Mouse (Mus musculus) left cerebral cortex, adult 18-20 months (tissue): ENCODE results near the gene Ap2a1. TPM values are rescaled to one million over a fixed set of nuclear protein-coding genes. Genes with fewer than 3 reads are reported as not detected.
"Not testable (repeated sequence)": the region's sequence is repeated elsewhere in the genome, so short reads cannot be mapped to it uniquely, and the experiment has no call there.

Experiments used
- DNase-seq, 2 experiments: peaks; one replicate each; pipeline ENCODE4 v3.0.0; 2021 to 2022; ENCODE audit warnings: low spot score in 2 of 2, mixed read lengths in 1 of 2
- total RNA-seq, 2 experiments: library from RNA; stranded (reverse); gene quantifications; 2 replicates each; pipeline ENCODE4 v1.2.3; 2021

Gene Ap2a1
- total RNA-seq, 2 experiments from 2014 or later = 328 to 355 TPM

DNA sequence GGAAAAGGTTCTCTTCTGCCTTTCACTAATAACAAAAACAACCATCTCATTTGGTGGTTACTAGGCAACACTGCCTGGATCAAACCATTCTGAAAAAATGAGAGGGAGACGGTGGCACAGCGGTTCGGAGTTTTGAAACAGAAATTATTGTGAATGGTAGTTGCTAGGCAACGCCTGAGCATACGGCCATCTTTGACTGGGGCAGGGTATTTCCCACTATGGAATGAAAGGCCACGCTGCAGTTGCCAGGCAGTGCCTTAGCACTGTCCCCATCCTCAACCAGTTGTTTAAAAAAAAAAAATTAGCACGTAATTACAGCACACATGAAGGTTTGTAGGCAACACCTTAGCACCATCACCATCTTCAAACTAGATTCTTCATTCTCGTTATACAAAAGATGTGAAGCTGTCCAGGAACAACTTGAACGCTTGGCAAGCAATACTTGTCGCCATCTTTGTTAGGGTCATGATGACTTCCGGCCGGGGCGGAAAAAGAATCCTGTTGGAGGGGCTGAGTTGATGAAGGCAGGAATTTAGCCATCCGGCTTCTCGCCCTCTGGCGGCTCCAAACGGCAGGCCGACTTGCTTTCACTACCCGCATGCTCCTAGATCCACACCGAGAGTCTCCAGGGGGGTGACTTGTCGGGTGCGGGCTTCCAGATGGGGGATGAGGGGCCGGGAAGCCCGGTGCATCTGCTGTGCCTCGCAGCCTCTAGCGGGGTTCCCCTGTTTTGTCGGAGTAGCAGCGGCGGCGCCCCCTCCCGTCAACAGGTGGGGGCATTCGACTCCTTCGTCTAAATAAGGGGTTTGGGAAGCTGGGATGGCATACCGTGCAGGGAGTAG is 33.5 kb downstream of the Ap2a1 start, which contains the start of gene Fuz:
Fuz (plus strand) TSS at position 487 of the 842 bp plus-strand sequence.
- peak; percentile 87 to 91 for DNase-seq

DNA sequence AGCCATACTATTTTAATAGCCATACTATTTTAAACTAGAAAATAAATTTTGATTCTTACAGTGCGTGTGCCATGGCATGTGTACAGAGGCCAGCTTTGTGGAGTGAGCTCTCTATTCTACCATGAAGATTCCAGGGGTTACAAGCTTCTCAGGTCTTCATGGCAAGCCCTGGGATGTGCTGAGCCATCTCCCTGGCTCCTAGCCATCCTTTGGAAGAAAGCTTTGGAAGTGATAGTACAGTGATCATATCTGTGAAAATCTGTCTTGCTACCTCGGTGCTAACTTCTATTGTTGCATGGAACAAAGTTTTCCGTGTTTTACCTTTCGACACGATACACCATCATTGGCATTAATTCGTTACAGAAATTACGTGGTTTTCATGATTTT is 34.1 kb downstream of the Ap2a1 start:
- DNase-seq = no peak

DNA sequence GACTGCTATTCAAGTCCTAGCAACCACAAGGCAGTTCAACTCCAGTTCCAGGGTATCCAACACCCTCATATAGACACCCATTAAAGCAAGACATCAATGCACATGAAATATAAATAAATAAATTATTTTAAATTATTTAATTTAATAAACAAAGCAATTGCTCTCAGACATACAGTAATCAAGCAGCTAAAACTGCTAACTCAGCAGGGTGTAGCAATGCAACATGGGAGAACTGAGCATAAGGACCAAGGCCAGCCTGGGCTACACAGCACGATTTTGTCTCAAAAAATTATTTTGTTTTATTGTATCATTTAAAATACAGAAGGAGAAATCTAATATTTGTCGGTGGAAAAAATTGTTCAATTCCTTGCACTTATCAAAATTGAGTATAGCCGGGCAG is 35.1 kb downstream of the Ap2a1 start:
- DNase-seq = no peak

DNA sequence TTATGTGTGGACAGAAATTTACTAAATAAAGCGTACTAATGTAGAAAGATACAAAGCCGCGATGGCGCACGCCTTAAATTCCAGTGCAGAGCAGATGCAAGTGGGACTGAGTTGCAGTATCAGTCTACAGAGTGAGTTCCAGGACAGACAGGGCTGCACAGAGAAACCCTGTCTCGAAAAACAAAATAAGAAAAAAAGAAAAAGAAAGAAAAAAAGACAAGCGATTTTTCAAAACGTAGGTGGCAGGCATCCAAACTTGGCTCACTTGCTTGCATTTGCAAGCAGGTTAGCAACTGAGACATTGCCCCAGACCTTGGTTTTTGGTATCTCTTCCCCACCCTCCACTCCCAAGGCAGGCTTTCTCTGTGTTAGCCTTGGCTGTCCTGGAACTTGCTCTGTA is 36.1 kb downstream of the Ap2a1 start:
- no peak for DNase-seq

DNA sequence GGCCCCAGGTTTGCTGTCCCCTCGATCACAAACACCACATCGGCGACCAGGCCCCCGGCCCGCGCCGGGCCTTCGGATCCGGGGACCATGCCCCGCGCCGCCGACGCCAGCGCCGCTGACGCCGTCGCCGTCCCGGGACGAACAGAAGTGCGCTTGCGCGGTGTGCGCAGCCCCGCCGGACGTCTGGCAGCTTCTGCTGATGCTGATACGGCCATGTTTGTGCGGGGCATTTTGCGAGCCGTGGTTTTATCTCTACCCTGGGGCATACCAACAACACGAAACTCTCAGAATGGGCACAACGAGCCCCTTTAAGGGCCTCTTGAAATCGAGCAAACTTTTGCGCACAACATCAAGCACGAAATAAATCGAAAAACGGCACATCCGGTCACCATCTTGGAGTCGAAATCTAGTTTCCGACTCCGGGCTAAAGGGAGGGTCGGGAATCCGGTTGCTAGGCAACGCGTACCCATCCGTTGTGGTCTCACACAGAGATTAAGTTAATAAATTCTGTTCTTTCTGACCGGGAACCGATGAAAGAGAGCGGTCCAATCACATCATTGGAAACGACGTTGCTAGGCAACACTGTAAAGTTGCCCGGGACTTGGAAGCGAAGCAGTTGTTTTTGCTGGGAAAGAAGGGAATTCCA is 36.9 kb downstream of the Ap2a1 start, which contains the start of gene Med25:
Med25 (minus strand) TSS at position 437 of the 646 bp plus-strand sequence.
- peak; percentile 86 to 90 for DNase-seq

DNA sequence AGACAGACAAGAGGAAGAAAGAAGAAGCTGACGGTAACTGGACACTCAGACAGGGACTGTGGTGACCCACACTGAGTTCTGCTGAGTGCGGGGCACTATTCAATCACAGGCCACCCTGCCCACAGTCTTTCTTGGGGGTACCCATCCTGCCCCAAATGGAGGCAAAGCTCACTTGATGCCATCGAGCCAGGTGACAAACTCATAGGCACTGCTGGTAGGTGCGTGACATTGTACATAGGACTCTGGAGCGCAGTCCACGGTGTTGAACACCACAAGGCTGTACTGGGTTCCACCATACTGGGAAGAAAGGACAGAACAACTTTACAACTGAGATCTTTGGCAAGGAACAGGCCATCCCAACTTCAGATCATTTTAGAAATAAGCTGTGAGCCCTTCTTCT is 37.7 kb downstream of the Ap2a1 start:
- no peak for DNase-seq

DNA sequence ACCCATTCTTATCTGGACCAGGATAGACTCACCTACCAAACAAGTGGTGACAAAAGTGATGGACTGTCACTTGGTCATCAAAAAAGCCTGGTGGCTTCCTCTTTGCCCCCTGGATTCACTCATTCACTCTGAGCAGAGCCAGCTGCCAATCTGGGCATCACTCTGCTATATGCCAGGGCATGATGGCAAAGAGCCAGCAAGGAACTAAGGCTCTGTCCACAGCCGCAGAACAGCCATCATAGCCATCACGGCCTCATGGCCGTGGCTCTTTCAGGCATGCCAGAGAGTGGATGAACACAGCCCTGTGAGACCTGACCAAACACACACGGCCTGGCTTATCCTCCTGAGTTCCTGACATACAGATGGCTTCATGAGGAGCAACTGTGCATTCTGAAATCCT is 38.6 kb downstream of the Ap2a1 start:
- DNase-seq = no peak

DNA sequence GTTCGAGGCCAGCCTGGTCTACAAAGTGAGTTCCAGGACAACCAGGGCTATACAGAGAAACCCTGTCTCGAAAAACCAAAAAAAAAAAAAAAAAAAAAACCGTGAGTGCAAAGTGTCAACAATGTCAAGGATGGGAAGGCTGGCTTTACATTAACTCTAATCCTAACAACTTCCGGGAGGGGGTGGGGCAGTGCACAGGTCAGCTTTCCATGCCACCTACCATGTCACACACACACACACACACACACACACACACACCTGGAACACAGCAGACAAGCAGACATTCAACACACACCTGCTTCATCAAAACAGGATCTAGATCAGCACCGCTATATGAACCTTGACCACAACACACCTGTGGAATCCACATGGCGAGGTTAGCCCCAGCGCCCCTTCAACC is 39.1 kb downstream of the Ap2a1 start:
- no peak for DNase-seq

DNA sequence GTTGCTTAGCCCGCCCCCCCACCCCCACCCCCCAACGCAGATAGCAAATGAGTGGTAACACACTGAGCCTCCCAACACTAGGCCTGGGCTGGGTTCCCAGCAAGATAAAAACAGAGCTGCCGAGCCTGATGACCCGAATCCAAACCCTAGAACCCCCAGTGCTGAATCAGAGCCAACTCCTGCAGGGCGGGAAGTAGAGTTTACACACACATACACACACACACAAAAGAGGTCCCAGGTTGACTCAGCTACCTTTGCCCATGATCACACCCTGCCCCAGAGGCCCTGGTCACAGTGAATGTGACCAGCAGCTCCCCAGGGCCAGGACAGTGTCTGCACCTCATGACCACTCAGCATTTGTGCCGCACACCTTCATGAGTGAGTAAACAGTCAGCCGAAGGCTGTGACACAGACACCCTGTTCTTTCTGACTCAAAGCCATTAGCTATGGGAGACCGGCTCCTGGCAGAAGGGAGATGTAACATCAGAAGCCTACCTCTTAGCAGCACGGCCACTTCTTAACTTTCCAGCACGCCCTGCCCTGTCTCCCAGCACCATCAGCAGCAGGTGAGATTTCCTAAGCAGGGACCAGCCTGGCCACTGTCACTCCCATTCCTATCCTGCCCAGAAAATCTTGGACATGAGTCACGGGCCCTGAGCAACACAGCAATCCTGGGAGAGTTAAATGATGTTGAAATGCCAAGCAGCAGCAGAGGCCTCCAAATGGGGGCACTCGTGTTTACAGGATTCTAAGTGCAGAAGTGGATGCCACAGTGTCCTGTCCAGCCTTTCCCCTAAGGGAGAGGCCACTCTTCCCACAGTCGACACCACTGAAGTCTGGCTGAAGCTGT is 40.8 kb downstream of the Ap2a1 start:
- no peak for DNase-seq

DNA sequence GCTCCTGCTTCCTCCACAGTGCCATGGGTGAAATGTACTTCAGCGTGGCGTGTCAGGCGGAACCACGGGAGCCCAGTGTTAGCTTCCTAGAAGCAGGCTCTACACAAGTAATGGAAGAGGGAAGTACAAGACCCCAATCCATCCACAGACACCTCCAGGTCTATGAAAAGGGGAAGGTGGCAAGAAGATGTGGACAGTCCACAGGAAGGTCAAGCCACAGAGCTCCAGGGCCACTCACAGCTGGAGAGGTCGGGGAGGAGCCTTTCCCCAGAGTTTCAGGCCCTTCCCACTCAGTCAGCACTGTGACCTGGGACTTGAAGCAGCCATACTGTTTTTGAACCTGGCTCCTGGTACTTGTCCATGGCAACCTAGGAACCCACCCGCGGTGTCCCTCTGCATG is 42.3 kb downstream of the Ap2a1 start:
- DNase-seq = no peak

DNA sequence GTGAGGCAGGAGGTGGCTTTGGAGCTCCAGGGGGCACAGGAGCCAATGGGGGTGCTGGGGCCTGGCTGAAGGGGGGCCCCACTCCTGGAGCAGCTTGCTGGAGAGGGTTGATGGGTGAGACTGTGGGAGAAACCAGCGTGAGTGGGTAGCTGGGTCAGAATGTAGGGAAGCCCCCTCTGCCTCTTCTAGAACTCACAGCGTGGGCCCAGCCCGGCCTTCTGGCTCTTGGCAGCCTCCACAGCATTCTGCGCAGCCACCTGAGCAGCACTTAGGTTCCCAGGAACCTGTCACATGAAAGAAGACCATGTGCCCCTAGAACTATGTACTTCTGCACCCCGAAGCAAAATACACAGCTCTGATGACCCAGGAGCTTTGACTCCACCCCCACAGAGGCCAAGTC is 44.7 kb downstream of the Ap2a1 start:
- no peak for DNase-seq

DNA sequence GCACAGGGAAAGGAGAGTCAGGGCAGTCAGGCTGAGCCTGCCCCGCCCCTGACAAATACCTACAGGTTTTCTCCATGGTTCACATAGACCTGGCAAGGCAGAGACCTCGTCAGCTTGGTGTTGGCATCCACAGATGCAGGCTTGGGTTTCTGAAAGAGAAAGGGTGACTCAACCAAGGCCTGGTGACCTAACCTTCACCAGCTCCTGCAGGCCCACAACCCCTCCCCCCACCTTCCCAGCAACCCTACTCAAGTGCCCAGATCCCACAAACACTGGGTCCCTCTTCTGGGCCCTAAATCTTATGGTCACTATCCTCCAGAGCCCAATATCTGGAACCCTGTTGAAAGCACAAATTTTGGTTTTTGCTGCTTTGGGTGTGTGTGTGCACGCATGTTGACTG is 46.3 kb downstream of the Ap2a1 start:
- no peak for DNase-seq

DNA sequence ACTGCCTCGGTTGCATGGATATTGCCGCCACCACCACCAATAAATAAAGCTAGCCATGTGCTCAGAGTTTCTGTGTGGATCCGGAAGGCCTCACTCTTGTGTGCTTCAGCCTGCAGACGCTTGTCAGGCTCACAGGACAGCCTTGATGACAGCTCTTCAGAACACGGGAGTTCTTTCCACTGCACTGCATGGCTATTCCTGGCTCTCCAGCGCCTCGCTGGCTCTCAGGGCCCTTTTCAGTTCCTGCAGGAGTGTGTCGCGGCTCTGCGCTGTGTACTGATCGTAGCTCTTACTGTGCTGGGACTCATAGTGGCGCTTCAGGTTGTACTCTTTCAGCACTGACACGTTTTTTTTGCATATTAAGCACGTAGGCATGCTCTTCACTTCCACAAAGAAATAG is 51.5 kb downstream of the Ap2a1 start:
- DNase-seq = no peak

DNA sequence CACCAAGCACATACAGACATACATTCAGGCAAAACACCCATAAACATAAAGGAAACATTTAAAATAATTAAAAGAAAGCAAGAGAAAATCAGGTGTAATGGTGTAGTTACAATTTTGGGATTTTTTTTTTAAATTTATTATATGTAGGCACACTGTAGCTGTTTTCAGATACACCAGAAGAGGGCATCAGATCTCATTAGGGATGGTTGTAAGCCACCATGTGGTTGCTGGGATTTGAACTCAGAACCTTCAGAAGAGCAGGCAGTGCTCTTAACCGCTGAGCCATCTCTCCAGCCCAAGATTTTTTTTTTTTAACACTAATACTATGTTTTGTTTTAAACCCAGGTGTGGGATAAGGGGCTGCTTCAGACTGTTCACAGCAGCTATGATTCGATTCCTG is 57.5 kb downstream of the Ap2a1 start:
- DNase-seq = not testable (repeated sequence)

DNA sequence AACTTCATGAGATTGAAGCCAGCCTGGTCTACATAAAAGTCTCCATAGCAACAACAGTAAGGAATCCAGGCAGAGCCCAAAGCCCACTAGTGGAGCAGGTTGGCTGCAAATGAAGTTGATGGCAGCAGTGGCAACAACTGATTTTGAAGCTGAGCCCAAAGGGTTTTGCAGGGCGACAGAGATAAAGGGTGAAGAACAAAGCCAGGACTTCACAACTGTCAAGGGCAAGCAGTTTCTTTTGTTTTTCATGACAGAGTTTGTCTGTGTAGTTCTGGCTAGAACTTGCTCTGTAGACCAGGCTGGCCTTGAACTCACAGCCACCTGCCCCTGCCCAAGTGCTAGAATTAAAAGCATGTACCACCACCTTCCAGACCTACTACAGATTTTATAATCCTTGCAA is 58.1 kb downstream of the Ap2a1 start:
- no peak for DNase-seq

DNA sequence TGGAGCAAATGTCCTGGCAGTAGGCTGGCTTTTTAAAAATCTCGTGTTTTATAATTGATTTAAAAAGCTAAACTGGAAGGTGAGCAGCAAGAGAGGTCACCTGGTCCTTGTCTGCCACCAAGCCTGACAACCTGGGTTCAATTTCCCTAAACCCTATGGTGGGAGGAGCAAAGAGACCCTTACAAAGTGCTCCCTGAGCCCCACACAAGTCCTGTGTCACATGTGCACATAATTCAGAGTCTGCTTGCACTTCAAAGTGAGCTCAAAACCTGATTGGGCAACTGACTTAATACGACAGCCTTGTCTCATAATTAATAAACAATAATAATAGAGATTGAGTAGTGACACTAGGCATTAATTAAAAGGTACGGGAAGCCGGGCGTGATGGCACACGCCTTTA is 58.7 kb downstream of the Ap2a1 start:
- DNase-seq = no peak

DNA sequence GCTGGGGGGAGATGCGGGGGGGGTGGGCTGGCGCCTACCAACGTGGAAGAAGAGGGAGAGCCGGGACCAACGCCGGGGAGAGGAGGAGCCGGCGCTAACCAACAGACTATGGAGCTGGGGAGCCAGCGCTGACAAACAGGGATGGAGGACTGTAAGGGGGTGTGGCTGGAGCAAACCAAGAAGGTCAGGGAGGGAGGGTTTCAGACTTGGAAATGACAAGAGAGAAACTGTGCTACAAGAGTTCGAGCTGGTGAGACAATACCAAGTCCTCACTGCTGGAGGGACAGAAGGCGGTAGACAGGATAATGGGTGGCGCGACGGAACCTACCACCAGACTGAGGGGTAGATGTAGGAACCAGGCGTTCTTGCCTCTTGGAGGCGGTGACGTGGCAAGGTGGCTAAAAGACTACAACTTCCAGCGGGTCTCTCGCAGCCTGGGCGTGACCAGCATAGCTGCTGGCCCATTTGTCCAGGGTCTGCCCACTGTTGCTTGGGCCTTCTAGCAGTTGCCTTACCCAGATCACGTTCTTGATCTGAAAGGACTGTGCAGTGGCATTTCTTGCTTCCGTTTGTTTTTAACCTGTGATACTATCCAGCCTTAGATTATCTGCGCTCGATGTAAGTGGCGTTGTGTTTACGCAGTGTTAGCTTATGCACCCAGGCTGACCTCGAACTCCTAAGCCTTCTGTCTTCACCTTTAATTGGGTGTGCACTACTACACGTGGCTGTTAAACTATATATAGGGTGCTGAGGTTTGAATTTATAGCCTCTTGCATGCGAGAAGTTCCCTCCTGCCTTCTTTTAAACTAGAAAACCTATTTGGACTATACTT is 59.4 kb downstream of the Ap2a1 start, which contains the start of gene Ptov1:
Ptov1 (minus strand) TSS at position 92 of the 832 bp plus-strand sequence.
- DNase-seq = peak; percentile 90 to 96

DNA sequence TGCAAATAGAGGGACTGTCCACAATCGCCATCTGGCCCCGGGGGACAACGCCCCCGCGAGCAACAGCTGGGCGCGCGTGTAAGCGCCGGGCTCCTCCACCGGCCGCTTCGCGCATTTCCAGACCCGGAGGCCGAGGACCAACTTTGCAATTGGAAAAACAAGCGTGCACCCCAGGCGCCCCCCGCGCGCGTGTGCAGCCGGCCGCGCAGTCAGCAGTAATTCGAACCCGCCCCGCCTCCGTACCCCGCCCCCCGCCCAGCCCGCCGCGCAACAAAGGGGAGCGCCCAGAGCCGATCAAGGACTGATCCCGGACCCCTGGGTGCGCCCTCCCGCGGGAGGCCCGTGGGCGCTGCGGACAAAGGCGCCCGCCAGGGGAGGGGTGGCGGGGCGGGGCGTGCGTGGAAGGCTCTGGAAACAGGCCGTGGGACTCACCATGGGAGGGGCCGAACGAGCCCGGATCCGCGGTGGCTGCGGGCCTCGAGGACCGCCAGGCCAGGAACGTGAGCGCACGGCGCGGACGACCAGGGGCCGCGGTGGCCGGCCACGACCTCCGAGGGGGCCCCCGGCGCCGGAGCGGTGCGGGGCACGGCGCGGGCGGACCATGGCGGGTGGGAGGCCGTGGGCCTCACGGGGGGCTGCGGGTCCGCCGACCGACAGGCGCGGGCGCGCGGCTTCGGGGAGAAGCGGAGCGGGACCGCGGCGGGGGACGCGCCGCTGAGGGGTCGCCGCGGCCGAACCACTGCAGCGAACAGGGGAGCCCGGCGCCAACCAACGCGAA is 60.2 kb downstream of the Ap2a1 start:
- DNase-seq = peak; percentile 55 to 57

DNA sequence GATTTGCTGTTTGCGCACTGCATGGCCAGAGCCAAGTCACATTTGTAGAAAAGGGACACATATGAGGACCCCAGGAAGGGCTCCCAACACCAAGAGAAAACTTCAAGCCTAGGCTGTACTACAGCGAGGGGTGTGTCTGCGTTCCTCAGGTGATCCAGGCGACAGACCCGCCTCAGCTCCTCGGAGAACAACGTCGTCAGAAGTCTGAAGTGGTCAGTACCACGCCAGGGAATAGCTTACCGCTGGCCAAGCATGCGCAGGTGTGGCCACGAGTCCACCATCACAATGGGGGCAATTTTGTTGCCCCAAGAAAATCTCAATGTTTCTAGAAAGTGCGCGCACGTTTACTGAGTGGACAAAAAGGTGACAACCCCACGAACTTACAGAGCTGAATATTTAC is 60.8 kb downstream of the Ap2a1 start:
- DNase-seq = no peak

DNA sequence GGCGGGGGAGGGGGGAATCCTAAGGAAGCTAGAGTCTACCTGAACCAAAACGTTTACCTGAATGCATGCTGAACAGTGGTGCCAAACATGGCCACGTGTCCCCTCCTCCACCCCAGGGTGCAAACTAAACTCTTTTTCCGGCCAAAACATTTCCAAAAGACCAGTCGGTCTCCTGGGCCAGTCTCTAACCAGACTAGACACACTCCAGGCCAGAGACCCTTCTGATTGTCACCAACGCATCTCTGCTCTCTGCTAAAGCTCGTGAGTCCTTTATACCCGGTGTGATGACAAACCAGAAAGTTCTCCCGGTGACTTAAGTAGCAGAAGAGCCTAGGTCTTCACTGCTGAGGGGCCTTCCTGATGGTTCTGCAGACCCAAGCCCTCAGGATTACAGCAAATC is 61.5 kb downstream of the Ap2a1 start:
- no peak for DNase-seq
